In genomic region chr12:34051112-34051511, GRCm38 (mm10) we compare ENCODE assay signal across 10 mouse cellular contexts.
DNase-seq lines count a peak whose midpoint lies in the region; ATAC-seq and TF ChIP-seq lines count a peak whose summit lies in the region.
"Had no signal": no experiment of that assay in that cellular context is flagged by ENCODE, and none has a peak within 500 bp of the region (broad histone marks: within the 10 kb centered on the region; RNA-seq: fewer than 3 reads in every experiment).

No protein-coding gene starts in this region.

- no peak for DNase-seq in heart, postnatal 0 days (ENCODE audit: low spot score)
- peak; percentile 14 for DNase-seq in right cerebral cortex, postnatal 14 days
- DNase-seq in right cerebral cortex, postnatal 36 days (ENCODE audit: low spot score in 2 of 2): no peak
- DNase-seq in embryonic facial prominence, embryonic 14.5 days (ENCODE audit: low spot score): no peak
- DNase-seq in yolk sac, embryonic 10.5 days (ENCODE audit: low spot score): peak; percentile 2
- no peak for DNase-seq in heart, adult 11 months
- no peak for DNase-seq in left cerebral cortex, postnatal 14 days (ENCODE audit: low spot score in 2 of 2)

- intact Hi-C loops in left cerebral cortex, postnatal 14 days (cut with DNase I): no loop called here

- H3K36me3 ChIP-seq in heart, postnatal 0 days (replicated peaks; ENCODE audit: control insufficient read depth, insufficient read depth, low read length): no peaks in the 10 kb centered on the region
- no peaks in the 10 kb centered on the region for H3K36me3 ChIP-seq in heart, embryonic 11.5 days (ENCODE audit: control insufficient read depth, insufficient read depth, low read length)
- H3K36me3 ChIP-seq in embryonic facial prominence, embryonic 14.5 days (ENCODE audit: control insufficient read depth, insufficient read depth, low read length): no peaks in the 10 kb centered on the region
- H3K36me3 ChIP-seq: liver, embryonic 15.5 days had no signal

- no peak overlapping the region for H3K27ac ChIP-seq in heart, postnatal 0 days (ENCODE audit: low read depth)
- no peak overlapping the region for H3K27ac ChIP-seq in heart, embryonic 11.5 days (ENCODE audit: low read depth, low read length)
- peak overlapping the region; percentile 66; the same call in 1 of the 2 replicates for H3K27ac ChIP-seq in embryonic facial prominence, embryonic 14.5 days (replicated peaks; ENCODE audit: low read depth, low read length)
- H3K27ac ChIP-seq: liver, embryonic 15.5 days had no signal

- no peak overlapping the region for H3K4me3 ChIP-seq in heart, postnatal 0 days (ENCODE audit: low read depth, low read length)
- no peak overlapping the region for H3K4me3 ChIP-seq in heart, embryonic 11.5 days (ENCODE audit: low read depth, low read length)
- no peak overlapping the region for H3K4me3 ChIP-seq in embryonic facial prominence, embryonic 14.5 days (ENCODE audit: low read depth, low read length)
- H3K4me3 ChIP-seq: liver, embryonic 15.5 days had no signal

- TF ChIP-seq CTCF in heart, postnatal 0 days (IDR thresholded peaks at IDR 0.05; ENCODE audit: low read depth): peak; percentile 15; the same call in 1 of the 2 replicates

- no peaks in the 10 kb centered on the region for H3K27me3 ChIP-seq in heart, postnatal 0 days (ENCODE audit: control insufficient read depth, insufficient read depth, low read length)
- H3K27me3 ChIP-seq in heart, embryonic 11.5 days (ENCODE audit: control insufficient read depth, insufficient read depth, low read length): no peaks in the 10 kb centered on the region
- H3K27me3 ChIP-seq in embryonic facial prominence, embryonic 14.5 days (replicated peaks; ENCODE audit: control insufficient read depth, insufficient read depth, low read length): no peaks in the 10 kb centered on the region
- H3K27me3 ChIP-seq: liver, embryonic 15.5 days had no signal

- TF ChIP-seq EP300 in heart, postnatal 0 days (IDR thresholded peaks at IDR 0.05; ENCODE audit: low read depth): no peak

- no peak for ATAC-seq in heart, postnatal 0 days (ENCODE audit: insufficient read depth, low read depth)
- ATAC-seq in heart, embryonic 11.5 days (replicated peaks; ENCODE audit: insufficient number of reproducible peaks, low FRiP score, low TSS enrichment): no peak
- ATAC-seq in embryonic facial prominence, embryonic 14.5 days (ENCODE audit: low read depth): no peak
- ATAC-seq: hindbrain, embryonic 16.5 days had no signal

- no peak overlapping the region for H3K9ac ChIP-seq in heart, postnatal 0 days (replicated peaks; ENCODE audit: low read depth, low read length)
- H3K9ac ChIP-seq in heart, embryonic 11.5 days (ENCODE audit: low read depth, low read length): no peak overlapping the region
- no peak overlapping the region for H3K9ac ChIP-seq in embryonic facial prominence, embryonic 14.5 days (ENCODE audit: low read depth, low read length)
- H3K9ac ChIP-seq: liver, embryonic 15.5 days had no signal

- 55% methylated on average over 7 of the region's 7 CpGs for WGBS in heart, postnatal 0 days
- 55% methylated on average over 7 of the region's 7 CpGs for WGBS in heart, embryonic 11.5 days (ENCODE audit: insufficient replicate concordance)
- 53% methylated on average over 7 of the region's 7 CpGs for WGBS in embryonic facial prominence, embryonic 14.5 days

- H3K4me2 ChIP-seq in heart, postnatal 0 days (ENCODE audit: low read depth, low read length): no peak overlapping the region
- no peak overlapping the region for H3K4me2 ChIP-seq in heart, embryonic 11.5 days
- no peak overlapping the region for H3K4me2 ChIP-seq in embryonic facial prominence, embryonic 14.5 days (ENCODE audit: low read depth, low read length)
- H3K4me2 ChIP-seq: liver, embryonic 15.5 days had no signal

- H3K9me3 ChIP-seq in heart, postnatal 0 days (replicated peaks; ENCODE audit: control insufficient read depth, low read length): no peaks in the 10 kb centered on the region
- no peaks in the 10 kb centered on the region for H3K9me3 ChIP-seq in heart, embryonic 11.5 days (replicated peaks; ENCODE audit: control insufficient read depth, low read length)
- no peaks in the 10 kb centered on the region for H3K9me3 ChIP-seq in embryonic facial prominence, embryonic 14.5 days (ENCODE audit: control insufficient read depth, low read length)
- H3K9me3 ChIP-seq: liver, embryonic 15.5 days had no signal

- H3K4me1 ChIP-seq in heart, postnatal 0 days (ENCODE audit: control insufficient read depth, insufficient read depth): no peaks in the 10 kb centered on the region
- H3K4me1 ChIP-seq in heart, embryonic 11.5 days (ENCODE audit: control insufficient read depth, insufficient read depth, low read length): no peaks in the 10 kb centered on the region
- H3K4me1 ChIP-seq in embryonic facial prominence, embryonic 14.5 days (ENCODE audit: control insufficient read depth, insufficient read depth, low read length): peaks cover 13% of the 10 kb centered on the region; the same call in 1 of the 2 replicates
- H3K4me1 ChIP-seq: liver, embryonic 15.5 days had no signal

Comparison
In these comparisons a context has a peak if more than half of its experiments do, and no peak if none do; other contexts are left out.
1. DNase-seq: peak in right cerebral cortex, postnatal 14 days (single experiment) and yolk sac, embryonic 10.5 days (single experiment); none in heart, postnatal 0 days (single experiment), right cerebral cortex, postnatal 36 days (0 of 2), embryonic facial prominence, embryonic 14.5 days (single experiment), heart, adult 11 months (single experiment) and left cerebral cortex, postnatal 14 days (0 of 2).